25 mouse cellular contexts compared by ENCODE assay signal in the genomic region with DNA sequence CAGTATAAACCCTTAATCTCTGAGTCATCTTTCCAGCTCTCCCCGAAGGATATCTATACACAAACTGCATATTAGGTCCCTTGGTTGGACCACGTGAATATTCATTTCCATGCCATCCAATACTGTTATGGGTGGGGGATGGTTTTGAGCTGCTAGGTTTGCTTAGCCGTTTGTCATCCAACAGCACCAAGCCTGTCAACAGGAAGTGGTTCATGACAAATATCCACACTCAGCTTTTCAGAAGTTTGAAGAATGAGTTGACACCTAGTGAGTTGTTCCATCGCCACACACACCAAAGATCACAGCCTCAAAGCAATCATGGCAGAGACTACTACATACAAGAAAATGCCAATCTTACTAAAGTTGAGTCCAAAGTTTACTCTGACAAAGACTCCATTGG.
DNase-seq lines count a peak whose midpoint lies in the region; ATAC-seq and TF ChIP-seq lines count a peak whose summit lies in the region.
"Had no signal": no experiment of that assay in that cellular context is flagged by ENCODE, and none has a peak within 500 bp of the region (broad histone marks: within the 10 kb centered on the region; RNA-seq: fewer than 3 reads in every experiment).

No protein-coding gene starts in this region.

- peak; percentile 85 for ATAC-seq in CD4-positive, CD25-positive, alpha-beta regulatory T cell, adult 4 months
- peak; percentile 83 for ATAC-seq in activated CD4-positive, CD25-positive, alpha-beta regulatory T cell, adult 4 months
- ATAC-seq in inflammation-experienced regulatory T-cells, adult 6 months = peak; percentile 92
- no peak for ATAC-seq in cerebellum, adult (ENCODE audit: insufficient number of reproducible peaks, low FRiP score, low TSS enrichment)
- no peak for ATAC-seq in liver, embryonic 11.5 days (replicated peaks; ENCODE audit: low FRiP score)
- no peak for ATAC-seq in lung, postnatal 0 days
- ATAC-seq: forebrain, embryonic 14.5 days; forebrain, embryonic 16.5 days had no signal

- intact Hi-C loops in gastrocnemius, adult 2 months (cut with DNase I) = no loop called here

- H3K4me3 ChIP-seq in liver, embryonic 11.5 days (ENCODE audit: low read depth, low read length) = no peak overlapping the region
- H3K4me3 ChIP-seq in gastrocnemius, adult 2 months = no peak overlapping the region
- no peak overlapping the region for H3K4me3 ChIP-seq in lung, postnatal 0 days (ENCODE audit: low read depth, low read length)
- H3K4me3 ChIP-seq: embryonic facial prominence, embryonic 13.5 days; embryonic facial prominence, embryonic 15.5 days; erythroblast, embryonic 14.5 days; forebrain, embryonic 10.5 days; forebrain, embryonic 12.5 days had no signal

- H3K27me3 ChIP-seq in liver, embryonic 11.5 days (replicated peaks; ENCODE audit: control insufficient read depth, insufficient read depth, low read length) = no peaks in the 10 kb centered on the region
- no peaks in the 10 kb centered on the region for H3K27me3 ChIP-seq in lung, postnatal 0 days (replicated peaks; ENCODE audit: insufficient read depth, low read length)
- H3K27me3 ChIP-seq: embryonic facial prominence, embryonic 13.5 days; embryonic facial prominence, embryonic 15.5 days; forebrain, embryonic 12.5 days had no signal

- no peaks in the 10 kb centered on the region for H3K9me3 ChIP-seq in liver, embryonic 11.5 days (ENCODE audit: control insufficient read depth, low read length)
- H3K9me3 ChIP-seq in lung, postnatal 0 days (ENCODE audit: low read length) = no peaks in the 10 kb centered on the region
- H3K9me3 ChIP-seq: embryonic facial prominence, embryonic 13.5 days; embryonic facial prominence, embryonic 15.5 days; forebrain, embryonic 10.5 days; forebrain, embryonic 12.5 days had no signal

- no peaks in the 10 kb centered on the region for H3K36me3 ChIP-seq in liver, embryonic 11.5 days (ENCODE audit: control insufficient read depth, insufficient read depth, low read length)
- no peaks in the 10 kb centered on the region for H3K36me3 ChIP-seq in lung, postnatal 0 days (ENCODE audit: insufficient read depth, low read length)
- H3K36me3 ChIP-seq: embryonic facial prominence, embryonic 13.5 days; embryonic facial prominence, embryonic 15.5 days; forebrain, embryonic 10.5 days; forebrain, embryonic 12.5 days had no signal

- no peak overlapping the region for H3K9ac ChIP-seq in liver, embryonic 11.5 days (ENCODE audit: low read depth, low read length)
- no peak overlapping the region for H3K9ac ChIP-seq in lung, postnatal 0 days (replicated peaks; ENCODE audit: low read depth)
- H3K9ac ChIP-seq: embryonic facial prominence, embryonic 13.5 days; embryonic facial prominence, embryonic 15.5 days; forebrain, embryonic 12.5 days had no signal

- WGBS in liver, embryonic 11.5 days = 77% methylated on average over 4 of the region's 4 CpGs
- 63% methylated on average over 4 of the region's 4 CpGs for WGBS in lung, postnatal 0 days

- peak; percentile 78 for DNase-seq in CD4-positive helper T cell, adult 2 months (ENCODE audit: low read depth, low spot score)
- no peak for DNase-seq in liver, embryonic 11.5 days (ENCODE audit: low spot score)
- no peak for DNase-seq in gastrocnemius, adult 2 months
- no peak for DNase-seq in lung, postnatal 0 days (ENCODE audit: low spot score)
- DNase-seq: adrenal gland, adult 2 months; adrenal gland, postnatal 10 days; adrenal gland, postnatal 25 days; B cell, adult 2 months; cerebellum, adult 11-12 months; cerebellum, adult 2 months; cerebellum, adult 9-10 months; cerebellum, postnatal 10 days; cerebellum, postnatal 25 days; embryo, embryonic 11 days had no signal

- TF ChIP-seq EP300 in lung, postnatal 0 days (IDR thresholded peaks at IDR 0.05) = no peak

- no peak for TF ChIP-seq CTCF in gastrocnemius, adult 2 months (IDR thresholded peaks at IDR 0.05)
- no peak for TF ChIP-seq CTCF in lung, postnatal 0 days (IDR thresholded peaks at IDR 0.05)

- H3K4me1 ChIP-seq in liver, embryonic 11.5 days (replicated peaks; ENCODE audit: control insufficient read depth, insufficient read depth, low read length) = no peaks in the 10 kb centered on the region
- no peaks in the 10 kb centered on the region for H3K4me1 ChIP-seq in lung, postnatal 0 days (ENCODE audit: insufficient read depth, low read depth, low read length)
- H3K4me1 ChIP-seq: embryonic facial prominence, embryonic 15.5 days; forebrain, embryonic 10.5 days; forebrain, embryonic 12.5 days had no signal

- no peak overlapping the region for H3K27ac ChIP-seq in liver, embryonic 11.5 days (ENCODE audit: low read depth, low read length)
- no peak overlapping the region for H3K27ac ChIP-seq in gastrocnemius, adult 2 months
- H3K27ac ChIP-seq in lung, postnatal 0 days (ENCODE audit: low read length) = no peak overlapping the region
- H3K27ac ChIP-seq: embryonic facial prominence, embryonic 13.5 days; embryonic facial prominence, embryonic 15.5 days; forebrain, embryonic 10.5 days; forebrain, embryonic 12.5 days had no signal

- H3K4me2 ChIP-seq in liver, embryonic 11.5 days = no peak overlapping the region
- H3K4me2 ChIP-seq in lung, postnatal 0 days (replicated peaks; ENCODE audit: low read depth, low read length) = no peak overlapping the region
- H3K4me2 ChIP-seq: embryonic facial prominence, embryonic 13.5 days; embryonic facial prominence, embryonic 15.5 days; forebrain, embryonic 12.5 days had no signal

Comparison
In these comparisons a context has a peak if more than half of its experiments do, and no peak if none do; other contexts are left out.
1. ATAC-seq: peak in CD4-positive, CD25-positive, alpha-beta regulatory T cell, adult 4 months (single experiment), activated CD4-positive, CD25-positive, alpha-beta regulatory T cell, adult 4 months (single experiment) and inflammation-experienced regulatory T-cells, adult 6 months (single experiment); none in cerebellum, adult (single experiment), liver, embryonic 11.5 days (single experiment) and lung, postnatal 0 days (single experiment).